Mouse (Mus musculus): ENCODE results near the gene Metap2.

- no peak for TF ChIP-seq TAL1 (IDR thresholded peaks at IDR 0.05; ENCODE audit: low read length)
- no peak for TF ChIP-seq GATA1 (IDR thresholded peaks at IDR 0.05; ENCODE audit: low read length)
Measured at GRCm38 (mm10) chr10:93813755-93814154, 83.1 kb downstream of the Metap2 start.
